Mouse (Mus musculus) lung, embryonic 16.5 days (tissue): ENCODE results near the gene Ppp2r1b. TPM values are rescaled to one million over a fixed set of nuclear protein-coding genes. Genes with fewer than 3 reads are reported as not detected.
A peak's percentile ranks its signal among the peaks of the same experiment; 100 is the strongest.

Experiments used
- ATAC-seq: fragments of 200-750 bp; cut with Nextera tagmentation; 2 replicates; pipeline ENCODE4 v1.8.0; 2017; ENCODE audit warnings: low read depth, mild to moderate bottlenecking, moderate library complexity
- H3K27ac ChIP-seq: fragments of 300-500 bp; sonication (generic); 2 replicates; pipeline ENCODE4 v1.5.1; 2014; ENCODE audit warnings: mild to moderate bottlenecking, control low read depth, low read length
- H3K27me3 ChIP-seq: fragments of 300-500 bp; sonication (generic); 2 replicates; pipeline ENCODE4 v1.6.1; 2014; ENCODE audit warnings: low read depth, low read length, mixed read lengths; ENCODE audit not compliant: control insufficient read depth, insufficient read depth
- H3K36me3 ChIP-seq: fragments of 300-500 bp; sonication (generic); 2 replicates; pipeline ENCODE4 v1.6.1; 2014; ENCODE audit warnings: low read length; ENCODE audit not compliant: control insufficient read depth, insufficient read depth
- H3K4me1 ChIP-seq: fragments of 300-500 bp; sonication (generic); replicated peaks from 2 replicates; pipeline ENCODE4 v1.6.1; 2014; ENCODE audit warnings: low read length, mixed read lengths; ENCODE audit not compliant: control insufficient read depth, insufficient read depth
- H3K4me2 ChIP-seq: fragments of 300-500 bp; sonication (generic); 2 replicates; pipeline ENCODE4 v1.6.1; 2014; ENCODE audit warnings: low read depth, low read length, control low read depth
- H3K4me3 ChIP-seq: fragments of 300-500 bp; sonication (generic); 2 replicates; pipeline ENCODE4 v1.5.1; 2014; ENCODE audit warnings: mild to moderate bottlenecking, low read length, control low read depth
- H3K9ac ChIP-seq: fragments of 300-500 bp; sonication (generic); 2 replicates; pipeline ENCODE4 v1.6.1; 2014; ENCODE audit warnings: low read length, control low read depth
- H3K9me3 ChIP-seq: fragments of 300-500 bp; sonication (generic); 2 replicates; pipeline ENCODE4 v1.6.1; 2016; ENCODE audit warnings: low read length; ENCODE audit not compliant: control insufficient read depth
- WGBS: fragments of 180-500 bp; shearing (Covaris S2); extraction: QIAGEN DNeasy Blood & Tissue Kit; methylation state at CpG from one replicate; pipeline ENCODE4 v1.1.7; 2014; 5-methylcytosine and 5-hydroxymethylcytosine counted together
- polyA plus RNA-seq: library from polyadenylated mRNA; unstranded; fragments of >200 nt; fragmentation: Nextera tagmentation; extraction: Ambion mirVana; gene quantifications from 2 replicates; pipeline ENCODE4 v1.2.1, GENCODE M21; 2015

The Ppp2r1b gene
- 58.9 and 60.3 TPM in 2 replicates for polyA plus RNA-seq

GRCm38 (mm10) chr9:50845081-50845480 lies at the start of gene Ppp2r1b:
Gene Ppp2r1b, plus strand, starts transcription at chr9:50845301.
- WGBS, result 92% methylated on average over 3 of the region's 3 CpGs
- Histone ChIP-seq H3K4me1 (peaks cover 25% of the 10 kb centered on the region), H3K4me2 (no peak within 1 kb of the TSS), H3K9ac (no peak within 1 kb of the TSS), H3K4me3 (no peak within 1 kb of the TSS), H3K27ac (no peak within 1 kb of the TSS), H3K27me3 (no peaks in the 10 kb centered on the region), H3K9me3 (no peaks in the 10 kb centered on the region), H3K36me3 (peaks cover 11% of the 10 kb centered on the region; the same call in 1 of the 2 replicates)
- no peak for ATAC-seq

- Histone ChIP-seq H3K4me3 (no peak overlapping the region), H3K36me3 (peaks cover 11% of the 10 kb centered on the region), H3K9ac (no peak overlapping the region), H3K27ac (no peak overlapping the region), H3K9me3 (no peaks in the 10 kb centered on the region), H3K4me2 (no peak overlapping the region), H3K4me1 (no peaks in the 10 kb centered on the region), H3K27me3 (no peaks in the 10 kb centered on the region)
- 85% methylated on average over 8 of the region's 8 CpGs for WGBS
- ATAC-seq, result no peak
Measured at GRCm38 (mm10) chr9:50796776-50797175, 48.3 kb upstream of the Ppp2r1b start.

DNA sequence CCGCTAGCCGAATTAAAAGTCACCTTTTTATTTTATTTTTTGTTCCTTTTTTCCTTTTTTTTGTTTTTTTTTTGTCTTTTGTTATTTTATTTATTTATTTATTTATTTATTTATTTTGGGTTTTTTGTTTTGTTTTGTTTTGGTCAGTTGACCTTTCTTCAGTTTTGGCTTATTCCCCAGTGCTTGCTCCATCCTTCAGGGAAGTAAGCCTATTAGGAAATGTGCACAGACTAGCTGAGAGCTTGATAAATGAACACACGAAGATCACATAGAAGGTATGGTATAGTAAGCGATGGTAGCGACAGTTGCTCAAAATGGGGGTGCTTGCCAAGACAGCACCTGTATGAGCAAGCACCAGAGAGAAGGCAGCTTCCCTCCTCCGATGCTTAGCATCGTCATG lies 47.5 kb upstream of the Ppp2r1b start:
- Histone ChIP-seq H3K9me3 (no peaks in the 10 kb centered on the region), H3K9ac (no peak overlapping the region), H3K27ac (no peak overlapping the region), H3K27me3 (no peaks in the 10 kb centered on the region), H3K4me3 (no peak overlapping the region), H3K4me1 (no peaks in the 10 kb centered on the region), H3K4me2 (no peak overlapping the region), H3K36me3 (peaks cover 15% of the 10 kb centered on the region)
- 91% methylated on average over 7 of the region's 7 CpGs for WGBS
- ATAC-seq, result no peak

DNA sequence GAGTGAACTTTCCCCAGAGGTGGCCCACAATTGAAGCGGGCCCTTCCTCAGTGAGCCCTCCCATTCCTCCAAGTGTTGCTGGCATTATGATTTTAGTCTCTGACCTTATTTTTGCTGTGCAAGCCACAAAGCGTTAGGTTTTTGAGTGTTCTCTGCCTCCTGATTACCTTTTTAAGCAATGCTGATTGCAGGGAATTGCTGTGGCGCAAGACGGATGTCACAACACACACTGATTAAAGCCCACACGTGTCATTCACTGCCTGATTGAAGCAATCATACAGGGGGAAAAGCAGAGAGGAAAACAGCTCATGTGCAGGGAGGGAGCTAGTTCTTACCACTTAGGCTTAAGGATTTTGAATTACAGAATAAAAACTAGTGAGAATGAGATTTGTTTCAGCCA lies 46.7 kb upstream of the Ppp2r1b start:
- no peak overlapping the region for H3K9ac ChIP-seq
- no peaks in the 10 kb centered on the region for H3K27me3 ChIP-seq
- no peaks in the 10 kb centered on the region for H3K9me3 ChIP-seq
- H3K4me1 ChIP-seq, result no peaks in the 10 kb centered on the region
- no peak overlapping the region for H3K4me2 ChIP-seq
- no peak overlapping the region for H3K27ac ChIP-seq
- no peak for ATAC-seq
- peaks cover 20% of the 10 kb centered on the region for H3K36me3 ChIP-seq
- H3K4me3 ChIP-seq, result no peak overlapping the region
- WGBS, result 81% methylated on average over 5 of the region's 5 CpGs

GRCm38 (mm10) chr9:50800985-50801384 lies 44.1 kb upstream of the Ppp2r1b start:
- no peaks in the 10 kb centered on the region for H3K27me3 ChIP-seq
- no peak overlapping the region for H3K4me3 ChIP-seq
- peaks cover 28% of the 10 kb centered on the region for H3K36me3 ChIP-seq
- 52% methylated on average over 2 of the region's 2 CpGs for WGBS
- H3K4me1 ChIP-seq, result no peaks in the 10 kb centered on the region
- H3K9ac ChIP-seq, result no peak overlapping the region
- H3K4me2 ChIP-seq, result no peak overlapping the region
- ATAC-seq, result peak; percentile 31; the same call in 1 of the 2 replicates
- H3K9me3 ChIP-seq, result no peaks in the 10 kb centered on the region
- H3K27ac ChIP-seq, result no peak overlapping the region

DNA sequence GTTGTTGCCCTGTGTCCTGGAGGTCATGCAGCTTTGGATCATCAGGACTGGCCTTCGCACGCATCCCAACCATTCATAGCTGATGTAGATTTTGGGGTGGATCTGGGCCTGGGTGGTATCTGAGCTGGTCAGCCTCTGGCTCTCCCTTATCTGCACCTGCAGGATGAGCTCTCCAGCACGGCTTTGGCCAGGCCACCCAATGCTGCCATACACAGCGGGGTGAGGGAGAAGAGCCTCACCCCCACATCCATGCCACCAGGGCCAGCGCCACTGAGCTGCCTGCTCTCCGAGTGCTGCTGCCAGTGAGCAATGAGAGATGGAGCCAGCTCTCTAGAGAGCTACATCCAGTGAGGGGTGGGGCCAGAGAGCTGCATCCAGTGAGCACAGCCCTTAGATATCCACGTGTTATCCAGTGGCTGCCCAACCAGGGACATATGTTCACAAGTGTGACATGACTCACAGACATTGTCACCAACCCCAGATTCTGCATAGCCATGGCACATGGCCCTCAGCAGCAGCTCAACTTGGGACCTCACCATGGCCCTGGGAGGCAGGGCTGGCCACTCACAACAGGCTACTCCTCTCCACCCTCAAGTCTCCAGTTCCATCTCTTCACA lies 41.9 kb upstream of the Ppp2r1b start:
- WGBS, result 84% methylated on average over 7 of the region's 7 CpGs
- peaks cover 35% of the 10 kb centered on the region for H3K36me3 ChIP-seq
- no peak for ATAC-seq

GRCm38 (mm10) chr9:50808471-50808870 lies 36.6 kb upstream of the Ppp2r1b start:
- no peak overlapping the region for H3K27ac ChIP-seq
- WGBS, result 72% methylated on average over 6 of the region's 6 CpGs
- no peak overlapping the region for H3K4me3 ChIP-seq
- H3K9ac ChIP-seq, result no peak overlapping the region
- H3K27me3 ChIP-seq, result no peaks in the 10 kb centered on the region
- no peaks in the 10 kb centered on the region for H3K9me3 ChIP-seq
- ATAC-seq, result no peak
- no peaks in the 10 kb centered on the region for H3K4me1 ChIP-seq
- peaks cover 34% of the 10 kb centered on the region for H3K36me3 ChIP-seq
- no peak overlapping the region for H3K4me2 ChIP-seq

More for the DNA sequence above, 41.9 kb upstream of the Ppp2r1b start:
- no peaks in the 10 kb centered on the region for H3K4me1 ChIP-seq
- no peaks in the 10 kb centered on the region for H3K9me3 ChIP-seq
- H3K4me3 ChIP-seq, result no peak overlapping the region
- H3K27me3 ChIP-seq, result no peaks in the 10 kb centered on the region
- no peak overlapping the region for H3K4me2 ChIP-seq
- H3K27ac ChIP-seq, result no peak overlapping the region
- H3K9ac ChIP-seq, result no peak overlapping the region

DNA sequence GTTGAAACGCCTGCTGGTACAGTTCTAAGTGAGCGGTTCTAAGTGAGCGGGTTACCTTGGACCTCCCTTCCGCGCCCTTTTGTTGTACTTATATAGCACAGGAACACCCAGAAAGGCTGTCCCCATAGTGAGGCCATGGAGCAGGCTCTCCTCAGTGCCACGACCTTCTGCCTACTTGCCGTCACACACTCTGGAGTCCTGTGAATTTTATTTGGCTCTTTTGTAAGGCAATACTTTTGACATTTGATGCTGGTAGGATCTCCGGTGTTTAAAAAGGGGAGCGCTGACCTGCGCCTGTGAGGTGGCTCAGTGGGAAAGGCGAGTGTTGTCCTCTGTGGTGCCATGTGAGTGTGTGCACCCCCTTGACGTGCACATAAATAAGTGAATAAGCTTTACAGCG lies 36.0 kb upstream of the Ppp2r1b start:
- no peak overlapping the region for H3K4me2 ChIP-seq
- no peak overlapping the region for H3K9ac ChIP-seq
- H3K9me3 ChIP-seq, result no peaks in the 10 kb centered on the region
- H3K4me3 ChIP-seq, result no peak overlapping the region
- H3K27ac ChIP-seq, result no peak overlapping the region
- no peaks in the 10 kb centered on the region for H3K27me3 ChIP-seq
- H3K4me1 ChIP-seq, result no peaks in the 10 kb centered on the region
- WGBS, result 89% methylated on average over 13 of the region's 13 CpGs
- peaks cover 38% of the 10 kb centered on the region for H3K36me3 ChIP-seq
- ATAC-seq, result no peak

- Histone ChIP-seq H3K36me3 (peaks cover 33% of the 10 kb centered on the region), H3K4me3 (no peak overlapping the region), H3K9me3 (no peaks in the 10 kb centered on the region), H3K4me2 (no peak overlapping the region), H3K4me1 (no peaks in the 10 kb centered on the region), H3K9ac (no peak overlapping the region), H3K27ac (no peak overlapping the region), H3K27me3 (no peaks in the 10 kb centered on the region)
- 91% methylated on average over 7 of the region's 7 CpGs for WGBS
- no peak for ATAC-seq
Measured at GRCm38 (mm10) chr9:50811187-50811586, 33.9 kb upstream of the Ppp2r1b start.

- peaks cover 33% of the 10 kb centered on the region for H3K36me3 ChIP-seq
- H3K9me3 ChIP-seq, result no peaks in the 10 kb centered on the region
- no peaks in the 10 kb centered on the region for H3K27me3 ChIP-seq
- no peak overlapping the region for H3K4me2 ChIP-seq
- no peak overlapping the region for H3K27ac ChIP-seq
- H3K9ac ChIP-seq, result no peak overlapping the region
- 66% methylated on average over 2 of the region's 2 CpGs for WGBS
- H3K4me1 ChIP-seq, result no peaks in the 10 kb centered on the region
- no peak for ATAC-seq
- H3K4me3 ChIP-seq, result no peak overlapping the region
Measured at GRCm38 (mm10) chr9:50811746-50812145, 33.4 kb upstream of the Ppp2r1b start.
